Mouse (Mus musculus): ENCODE measurements around the gene Fzr1. TPM values are rescaled to one million over a fixed set of nuclear protein-coding genes. Genes with fewer than 3 reads are reported as not detected.
A peak's percentile ranks its signal among the peaks of the same experiment; 100 is the strongest.

Fzr1 gene
- total RNA-seq, 2 experiments from 2014 or later, result 14.9 to 50.0 TPM

DNA sequence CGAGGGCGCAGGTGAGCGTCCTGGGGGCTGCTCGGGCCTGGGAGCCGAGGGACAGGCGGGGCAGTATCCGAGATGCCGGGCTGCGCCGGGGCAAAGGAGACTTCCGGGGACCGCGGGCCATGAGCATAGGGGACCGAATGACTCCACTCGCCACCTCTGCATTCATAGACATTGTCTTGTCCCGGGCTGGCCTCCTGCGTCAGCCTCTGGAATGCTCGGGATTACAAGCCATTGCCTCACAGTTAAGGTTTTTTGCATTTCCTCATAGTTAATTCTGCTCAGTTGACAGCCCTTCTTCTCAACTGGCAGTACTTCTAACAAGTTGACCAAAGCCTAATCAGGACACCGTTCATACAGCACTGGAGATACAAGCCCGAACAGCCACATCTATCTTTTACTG, 56.9 kb downstream of the Fzr1 start:
- ATAC-seq (replicated peaks; ENCODE audit: low FRiP score, low TSS enrichment, poor library complexity, severe bottlenecking), result no peak

DNA sequence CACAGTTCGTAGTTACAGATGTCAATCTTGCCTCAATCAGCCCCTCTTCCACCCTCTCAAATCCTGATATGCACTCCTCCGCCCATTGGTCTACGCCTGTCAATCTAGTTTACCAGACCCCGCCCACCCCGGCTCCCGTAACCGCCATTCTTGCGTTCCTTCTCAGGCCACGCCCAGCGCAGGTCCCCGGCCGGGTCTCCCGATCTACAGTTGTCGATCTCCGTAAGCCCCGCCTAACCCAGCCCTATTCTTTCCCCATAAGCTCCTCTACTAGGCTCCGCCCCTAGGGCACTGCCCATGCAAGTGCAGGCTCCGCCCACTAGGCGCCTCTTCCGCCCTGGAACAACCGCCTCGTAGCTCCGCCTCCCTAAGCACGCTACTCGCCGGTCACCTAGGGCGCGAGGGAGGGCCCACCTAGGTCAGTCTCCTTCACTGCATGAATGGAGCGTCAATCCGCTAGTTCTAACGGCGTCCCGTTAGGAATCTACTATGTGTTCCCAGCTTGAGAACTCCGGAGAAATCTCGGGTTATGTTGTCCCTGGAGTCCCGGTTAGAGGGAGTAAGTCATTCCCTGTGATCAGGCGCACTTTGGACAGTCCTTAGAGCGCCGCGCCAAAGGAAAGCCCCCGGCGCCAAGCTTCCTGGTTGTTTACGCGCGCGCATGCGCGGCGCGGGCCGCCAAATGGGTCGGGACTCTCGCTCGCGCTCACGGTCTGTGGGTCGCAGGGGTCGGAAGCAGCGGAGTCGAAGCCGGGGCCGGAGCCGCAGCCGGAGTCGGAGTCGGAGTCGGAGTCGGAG, 57.6 kb downstream of the Fzr1 start, which contains the start of gene Cactin:
TSS of gene Cactin (plus strand) at position 554 of the 798 bp plus-strand sequence.
- ATAC-seq (replicated peaks; ENCODE audit: low FRiP score, low TSS enrichment, poor library complexity, severe bottlenecking), result peak; percentile 75

DNA sequence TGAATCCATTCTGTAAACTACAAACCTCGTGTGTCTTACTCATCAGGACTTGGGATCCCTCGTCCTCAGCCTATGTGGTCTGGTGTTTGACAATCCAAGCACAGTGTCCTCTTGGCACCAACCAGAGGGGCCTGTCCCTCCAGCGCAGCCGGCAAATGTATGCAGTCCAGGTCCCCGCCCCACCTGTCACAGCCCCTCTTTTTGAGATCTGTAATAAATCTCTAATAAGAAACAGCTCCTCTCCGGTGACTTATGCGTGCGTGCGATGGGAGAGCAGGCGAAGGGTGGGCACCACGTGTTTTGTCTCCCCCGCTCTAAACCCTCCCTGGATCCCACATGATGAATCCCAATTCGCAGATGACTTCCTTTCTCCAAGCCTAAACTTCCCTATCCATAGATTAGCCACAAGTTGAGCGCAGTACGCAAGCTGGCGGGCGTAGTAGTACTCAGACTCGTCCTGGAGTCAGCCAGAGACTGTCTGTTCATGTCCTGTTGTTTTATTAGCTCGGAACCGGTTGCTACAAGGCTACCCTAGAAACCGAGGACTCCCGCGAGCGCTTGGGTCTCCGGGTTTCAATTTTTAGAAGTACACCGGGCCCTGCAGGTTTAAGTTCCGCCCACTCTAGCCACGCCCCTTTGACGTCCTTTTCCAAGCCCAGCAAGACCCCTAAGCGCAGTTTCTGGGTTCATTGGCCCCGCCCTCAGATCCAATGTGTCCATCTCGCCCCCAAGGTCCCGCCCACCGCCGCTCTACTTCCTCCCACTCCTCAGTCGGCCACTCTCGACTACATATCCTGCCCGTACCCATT, 58.4 kb downstream of the Fzr1 start:
- ATAC-seq (replicated peaks; ENCODE audit: low FRiP score, low TSS enrichment, poor library complexity, severe bottlenecking), result peak; percentile 72; the same call in 1 of the 2 replicates

DNA sequence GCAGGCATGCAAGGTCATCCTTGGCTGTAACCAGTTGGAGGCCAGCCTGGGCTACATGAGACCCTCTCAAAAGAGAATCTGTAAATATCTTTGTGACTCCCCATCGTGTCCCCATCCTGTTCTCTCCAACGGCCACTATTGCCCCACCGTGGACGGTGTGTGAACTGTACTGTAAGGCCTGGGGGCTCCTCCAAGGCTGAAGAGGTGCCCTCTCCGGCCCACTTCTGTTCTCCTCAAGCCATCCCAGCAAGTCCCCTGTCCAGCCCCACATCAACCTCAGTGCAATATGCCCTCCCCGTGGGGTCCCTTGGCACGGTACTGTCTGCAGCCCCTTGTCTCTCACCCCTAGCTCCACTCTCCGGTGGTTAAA, 59.0 kb downstream of the Fzr1 start:
- ATAC-seq (replicated peaks; ENCODE audit: low FRiP score, low TSS enrichment, poor library complexity, severe bottlenecking), result no peak

DNA sequence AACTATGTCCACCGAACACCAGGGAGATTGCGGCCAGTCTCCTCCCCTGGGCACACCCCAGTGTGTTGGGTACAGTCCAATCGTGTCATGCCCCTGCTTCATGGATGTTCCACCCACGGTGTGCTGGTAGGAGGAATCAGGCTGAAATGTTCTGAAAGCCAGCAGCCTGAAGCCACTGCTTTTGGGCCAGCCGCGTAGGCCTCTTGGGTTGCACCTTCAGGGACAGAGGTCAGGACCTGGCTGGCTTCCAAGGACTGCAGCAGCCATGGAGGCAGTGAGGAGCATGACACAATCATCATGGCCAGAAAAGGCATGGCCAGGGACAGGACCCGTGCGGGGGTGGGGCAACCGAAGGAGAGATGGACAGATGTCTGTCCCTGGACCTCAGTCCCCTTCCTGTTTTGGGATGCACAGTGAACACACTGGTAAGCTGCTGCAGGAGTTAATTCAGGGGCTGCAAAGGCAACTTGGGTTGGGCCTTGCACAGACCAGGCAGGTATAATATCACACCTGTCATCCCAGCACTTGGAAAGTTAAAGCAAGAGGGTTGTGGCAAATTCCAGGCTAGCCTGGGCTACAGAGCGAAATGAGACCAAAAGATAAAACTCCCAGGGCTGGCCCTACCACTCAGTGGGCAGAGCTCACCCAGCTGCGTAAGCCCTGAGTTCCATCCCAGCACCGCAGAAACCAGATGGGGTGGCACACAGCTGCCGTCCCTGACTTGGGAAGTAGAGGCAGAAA, 59.6 kb downstream of the Fzr1 start:
- no peak for ATAC-seq (replicated peaks; ENCODE audit: low FRiP score, low TSS enrichment, poor library complexity, severe bottlenecking)

DNA sequence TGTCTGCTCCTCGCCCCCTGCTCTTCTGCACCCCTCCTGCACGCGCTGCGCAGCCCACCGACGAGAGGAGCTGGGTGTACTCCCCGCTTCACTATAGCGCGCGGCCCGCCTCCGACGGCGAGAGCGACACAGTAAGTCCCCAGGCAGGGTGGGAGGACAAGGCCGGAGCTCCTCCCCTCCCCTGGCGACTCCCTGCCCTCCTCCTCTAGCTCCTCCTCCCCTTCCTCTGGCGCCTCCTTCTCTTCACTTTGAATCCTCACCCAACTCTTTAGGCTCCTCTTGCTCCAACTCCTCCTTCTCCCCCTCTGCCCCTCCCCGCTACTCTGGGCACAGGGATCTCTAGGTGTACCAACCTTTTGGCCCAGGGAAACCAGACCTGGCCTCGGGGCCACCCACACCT, 61.0 kb downstream of the Fzr1 start:
- peak; percentile 11; the same call in 1 of the 2 replicates for ATAC-seq (replicated peaks; ENCODE audit: low FRiP score, low TSS enrichment, poor library complexity, severe bottlenecking)

DNA sequence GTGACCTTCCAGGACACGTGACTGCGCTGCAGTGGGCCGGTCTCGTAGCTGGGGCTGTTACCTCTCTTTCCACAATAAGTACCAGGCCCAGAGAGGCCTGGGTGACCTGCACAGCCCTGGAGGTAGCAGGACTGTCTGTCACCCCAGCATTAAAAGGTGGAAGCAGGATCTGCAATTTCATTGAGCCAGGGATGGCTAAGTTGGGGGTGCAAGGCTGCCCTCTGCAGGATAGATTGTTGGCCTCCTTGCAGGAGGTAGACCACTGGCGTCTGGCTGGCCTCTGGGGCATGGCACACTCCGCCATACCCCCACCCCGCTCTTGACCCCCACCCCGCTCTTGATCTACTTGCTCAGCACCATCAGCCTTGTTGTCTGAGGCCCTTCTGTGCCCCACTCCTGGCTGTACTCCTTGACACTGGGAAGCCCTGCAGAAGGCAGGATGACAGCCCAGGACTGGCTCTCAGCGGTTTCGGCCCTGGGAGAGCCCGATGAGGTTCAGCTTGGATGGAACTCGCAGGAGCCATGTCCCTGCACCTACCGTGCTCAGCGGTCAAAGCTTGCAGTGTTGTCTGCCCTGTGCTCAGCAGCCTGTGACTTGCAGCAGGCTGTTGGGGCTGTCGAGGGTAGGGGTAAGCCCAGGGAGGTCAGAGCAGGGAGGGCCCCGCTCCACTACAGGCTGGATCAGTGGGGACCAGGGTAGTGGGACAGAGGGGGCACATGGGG, 61.8 kb downstream of the Fzr1 start:
- ATAC-seq (replicated peaks; ENCODE audit: low FRiP score, low TSS enrichment, poor library complexity, severe bottlenecking), result no peak

Other genes starting within 250 kb of the Fzr1 start
Only the 30 nearest of the 34 such genes appear.
- 14.8 and 15.2 TPM in 2 replicates for gene Pias4, start 210.6 kb downstream of the Fzr1 start, total RNA-seq (2014; fragmentation: Nextera tagmentation)
- 5.4 and 20.8 TPM in 2 replicates for gene Pias4, start 210.6 kb downstream of the Fzr1 start, total RNA-seq (2017)
- gene Eef2, start 201.9 kb downstream of the Fzr1 start, total RNA-seq (2014; fragmentation: Nextera tagmentation), result 1,282 and 1,455 TPM in 2 replicates
- 1,743 and 1,799 TPM in 2 replicates for gene Eef2, start 201.9 kb downstream of the Fzr1 start, total RNA-seq (2017)
- 27.7 and 51.7 TPM in 2 replicates for gene Dapk3, start 195.5 kb downstream of the Fzr1 start, total RNA-seq (2014; fragmentation: Nextera tagmentation)
- gene Dapk3, start 195.5 kb downstream of the Fzr1 start, total RNA-seq (2017), result 16.2 and 30.9 TPM in 2 replicates
- not detected in 2 replicates for gene 4930442H23Rik, start 194.7 kb downstream of the Fzr1 start, total RNA-seq (2014; fragmentation: Nextera tagmentation)
- not detected in 2 replicates for gene 4930442H23Rik, start 194.7 kb downstream of the Fzr1 start, total RNA-seq (2017)
- not detected in 2 replicates for gene Nmrk2, start 176.5 kb downstream of the Fzr1 start, total RNA-seq (2014; fragmentation: Nextera tagmentation)
- gene Nmrk2, start 176.5 kb downstream of the Fzr1 start, total RNA-seq (2017), result not detected in 2 replicates
- gene Atcay, start 147.7 kb downstream of the Fzr1 start, total RNA-seq (2014; fragmentation: Nextera tagmentation), result not detected in 2 replicates
- gene Atcay, start 147.7 kb downstream of the Fzr1 start, total RNA-seq (2017), result not detected in 2 replicates
- gene Zfr2, start 145.4 kb downstream of the Fzr1 start, total RNA-seq (2014; fragmentation: Nextera tagmentation), result 1.1 and 3.5 TPM in 2 replicates
- 0.46 TPM in 1 of 2 replicates, not detected in the other for gene Zfr2, start 145.4 kb downstream of the Fzr1 start, total RNA-seq (2017)
- 2.9 and 9.8 TPM in 2 replicates for gene Matk, start 125.6 kb downstream of the Fzr1 start, total RNA-seq (2014; fragmentation: Nextera tagmentation)
- gene Matk, start 125.6 kb downstream of the Fzr1 start, total RNA-seq (2017), result 5.5 and 5.6 TPM in 2 replicates
- 130 and 158 TPM in 2 replicates for gene Mrpl54, start 111.6 kb downstream of the Fzr1 start, total RNA-seq (2014; fragmentation: Nextera tagmentation)
- gene Mrpl54, start 111.6 kb downstream of the Fzr1 start, total RNA-seq (2017), result 157 and 212 TPM in 2 replicates
- 28.9 and 32.6 TPM in 2 replicates for gene Apba3, start 111.6 kb downstream of the Fzr1 start, total RNA-seq (2014; fragmentation: Nextera tagmentation)
- 2.6 and 16.7 TPM in 2 replicates for gene Apba3, start 111.6 kb downstream of the Fzr1 start, total RNA-seq (2017)
- gene Tjp3, start 86.9 kb downstream of the Fzr1 start, total RNA-seq (2014; fragmentation: Nextera tagmentation), result 0.81 and 7.3 TPM in 2 replicates
- 1.3 and 2.5 TPM in 2 replicates for gene Tjp3, start 86.9 kb downstream of the Fzr1 start, total RNA-seq (2017)
- gene Pip5k1c, start 85.6 kb downstream of the Fzr1 start, total RNA-seq (2014; fragmentation: Nextera tagmentation), result 40.4 and 51.0 TPM in 2 replicates
- gene Pip5k1c, start 85.6 kb downstream of the Fzr1 start, total RNA-seq (2017), result 17.3 and 26.2 TPM in 2 replicates
- gene Cactin, start 57.4 kb downstream of the Fzr1 start, total RNA-seq (2014; fragmentation: Nextera tagmentation), result 26.4 and 46.2 TPM in 2 replicates
- gene Cactin, start 57.4 kb downstream of the Fzr1 start, total RNA-seq (2017), result 30.4 and 33.4 TPM in 2 replicates
- 0.66 and 2.3 TPM in 2 replicates for gene Tbxa2r, start 49.8 kb downstream of the Fzr1 start, total RNA-seq (2014; fragmentation: Nextera tagmentation)
- 0.52 TPM in 1 of 2 replicates, not detected in the other for gene Tbxa2r, start 49.8 kb downstream of the Fzr1 start, total RNA-seq (2017)
- not detected in 2 replicates for gene Gipc3, start 35.2 kb downstream of the Fzr1 start, total RNA-seq (2014; fragmentation: Nextera tagmentation)
- gene Gipc3, start 35.2 kb downstream of the Fzr1 start, total RNA-seq (2017), result not detected in 2 replicates
- gene Hmg20b, start 28.0 kb downstream of the Fzr1 start, total RNA-seq (2014; fragmentation: Nextera tagmentation), result 25.7 and 37.6 TPM in 2 replicates
- 44.2 and 61.1 TPM in 2 replicates for gene Hmg20b, start 28.0 kb downstream of the Fzr1 start, total RNA-seq (2017)
- gene Mfsd12, start 21.0 kb downstream of the Fzr1 start, total RNA-seq (2014; fragmentation: Nextera tagmentation), result 15.7 and 16.4 TPM in 2 replicates
- gene Mfsd12, start 21.0 kb downstream of the Fzr1 start, total RNA-seq (2017), result 13.9 and 14.1 TPM in 2 replicates
- gene 4930404N11Rik, start 12.7 kb downstream of the Fzr1 start, total RNA-seq (2014; fragmentation: Nextera tagmentation), result 0.70 TPM in 1 of 2 replicates, not detected in the other
- gene 4930404N11Rik, start 12.7 kb downstream of the Fzr1 start, total RNA-seq (2017), result 1.9 TPM in 1 of 2 replicates, not detected in the other
- 12.3 and 31.4 TPM in 2 replicates for gene Dohh, start 5.9 kb upstream of the Fzr1 start, total RNA-seq (2014; fragmentation: Nextera tagmentation)
- gene Dohh, start 5.9 kb upstream of the Fzr1 start, total RNA-seq (2017), result 31.2 and 37.8 TPM in 2 replicates
- 1.2 and 6.3 TPM in 2 replicates for gene Gm48551, start 6.0 kb upstream of the Fzr1 start, total RNA-seq (2014; fragmentation: Nextera tagmentation)
- gene Gm48551, start 6.0 kb upstream of the Fzr1 start, total RNA-seq (2017), result 0.11 and 2.6 TPM in 2 replicates
- 4.0 TPM in 1 of 2 replicates, not detected in the other for gene Gm48552, start 10.5 kb upstream of the Fzr1 start, total RNA-seq (2014; fragmentation: Nextera tagmentation)
- not detected in 2 replicates for gene Gm48552, start 10.5 kb upstream of the Fzr1 start, total RNA-seq (2017)
- gene Smim24, start 14.5 kb upstream of the Fzr1 start, total RNA-seq (2014; fragmentation: Nextera tagmentation), result 7.7 and 12.8 TPM in 2 replicates
- 7.4 and 7.5 TPM in 2 replicates for gene Smim24, start 14.5 kb upstream of the Fzr1 start, total RNA-seq (2017)
- 10.6 and 15.9 TPM in 2 replicates for gene Nfic, start 77.1 kb upstream of the Fzr1 start, total RNA-seq (2014; fragmentation: Nextera tagmentation)
- gene Nfic, start 77.1 kb upstream of the Fzr1 start, total RNA-seq (2017), result 3.0 and 3.4 TPM in 2 replicates
- 0.32 TPM in 1 of 2 replicates, not detected in the other for gene Celf5, start 104.2 kb upstream of the Fzr1 start, total RNA-seq (2014; fragmentation: Nextera tagmentation)
- 0.38 TPM in 1 of 2 replicates, not detected in the other for gene Celf5, start 104.2 kb upstream of the Fzr1 start, total RNA-seq (2017)
- gene Ncln, start 117.9 kb upstream of the Fzr1 start, total RNA-seq (2014; fragmentation: Nextera tagmentation), result 91.4 and 117 TPM in 2 replicates
- gene Ncln, start 117.9 kb upstream of the Fzr1 start, total RNA-seq (2017), result 42.4 and 71.2 TPM in 2 replicates
- 19.0 and 22.2 TPM in 2 replicates for gene S1pr4, start 121.6 kb upstream of the Fzr1 start, total RNA-seq (2014; fragmentation: Nextera tagmentation)
- 17.2 and 18.9 TPM in 2 replicates for gene S1pr4, start 121.6 kb upstream of the Fzr1 start, total RNA-seq (2017)
- 41.4 and 48.1 TPM in 2 replicates for gene Gna15, start 145.7 kb upstream of the Fzr1 start, total RNA-seq (2014; fragmentation: Nextera tagmentation)
- gene Gna15, start 145.7 kb upstream of the Fzr1 start, total RNA-seq (2017), result 42.6 and 45.2 TPM in 2 replicates
- gene Gna11, start 166.7 kb upstream of the Fzr1 start, total RNA-seq (2014; fragmentation: Nextera tagmentation), result 13.7 and 22.4 TPM in 2 replicates
- gene Gna11, start 166.7 kb upstream of the Fzr1 start, total RNA-seq (2017), result 16.0 and 57.4 TPM in 2 replicates
- gene Aes, start 181.0 kb upstream of the Fzr1 start, total RNA-seq (2014; fragmentation: Nextera tagmentation), result 185 and 209 TPM in 2 replicates
- 162 and 206 TPM in 2 replicates for gene Aes, start 181.0 kb upstream of the Fzr1 start, total RNA-seq (2017)
- 4.2 and 5.9 TPM in 2 replicates for gene Tle2, start 196.0 kb upstream of the Fzr1 start, total RNA-seq (2014; fragmentation: Nextera tagmentation)
- 0.33 and 0.69 TPM in 2 replicates for gene Tle2, start 196.0 kb upstream of the Fzr1 start, total RNA-seq (2017)

All from megakaryocyte-erythroid progenitor cell, adult 5-6 weeks (primary cell).